Mouse (Mus musculus): ENCODE measurements at regions not wholly inside any gene's neighbourhood (a gene's known extent, or its start where the extent isn't known, plus 50 kb on each side); places are given as distances from the start of the nearest gene placed in this dataset.

- Histone ChIP-seq H3K4me1 (ENCODE audit: control insufficient read depth, insufficient read depth, low read length) (no peaks in the 10 kb centered on the region), H3K27ac (ENCODE audit: insufficient read depth, low read depth, low read length) (no peak overlapping the region), H3K4me3 (ENCODE audit: insufficient read depth, low read length) (no peak overlapping the region)
- TF ChIP-seq CTCF (IDR thresholded peaks at IDR 0.05; ENCODE audit: low read depth, low read length) = no peak
- no peak for TF ChIP-seq POLR2A (IDR thresholded peaks at IDR 0.05; ENCODE audit: borderline replicate concordance, low read depth, low read length)
These were observed 227.7 kb downstream of the Adgrl2 start for GRCm38 (mm10) chr3:148762541-148763225.

- no peaks in the 10 kb centered on the region for H3K4me1 ChIP-seq (ENCODE audit: control insufficient read depth, insufficient read depth, low read length)
- H3K27ac ChIP-seq (ENCODE audit: insufficient read depth, low read depth, low read length) = no peak overlapping the region
- no peak overlapping the region for H3K4me3 ChIP-seq (ENCODE audit: insufficient read depth, low read length)
- TF ChIP-seq CTCF (IDR thresholded peaks at IDR 0.05; ENCODE audit: low read depth, low read length) (no peak), POLR2A (IDR thresholded peaks at IDR 0.05; ENCODE audit: borderline replicate concordance, low read depth, low read length) (no peak)
These were observed 228.8 kb downstream of the Adgrl2 start for GRCm38 (mm10) chr3:148761586-148761985.

GRCm38 (mm10) chr3:148759500-148759899, 230.9 kb downstream of the Adgrl2 start:
- TF ChIP-seq CTCF (IDR thresholded peaks at IDR 0.05; ENCODE audit: low read depth, low read length) = no peak
- TF ChIP-seq POLR2A (IDR thresholded peaks at IDR 0.05; ENCODE audit: borderline replicate concordance, low read depth, low read length) = no peak

GRCm38 (mm10) chr3:148746234-148746633, 244.1 kb downstream of the Adgrl2 start:
- Histone ChIP-seq H3K4me1 (ENCODE audit: control insufficient read depth, insufficient read depth, low read length) (no peaks in the 10 kb centered on the region), H3K27ac (ENCODE audit: insufficient read depth, low read depth, low read length) (no peak overlapping the region), H3K4me3 (ENCODE audit: insufficient read depth, low read length) (no peak overlapping the region)
- no peak for TF ChIP-seq CTCF (IDR thresholded peaks at IDR 0.05; ENCODE audit: low read depth, low read length)
- TF ChIP-seq POLR2A (IDR thresholded peaks at IDR 0.05; ENCODE audit: borderline replicate concordance, low read depth, low read length) = no peak

More at GRCm38 (mm10) chr3:148759500-148759899, 230.9 kb downstream of the Adgrl2 start:
- Histone ChIP-seq H3K27ac (ENCODE audit: insufficient read depth, low read depth, low read length) (no peak overlapping the region), H3K4me3 (ENCODE audit: insufficient read depth, low read length) (no peak overlapping the region), H3K4me1 (ENCODE audit: control insufficient read depth, insufficient read depth, low read length) (no peaks in the 10 kb centered on the region)

- H3K4me1 ChIP-seq (ENCODE audit: control insufficient read depth, insufficient read depth, low read length) = no peaks in the 10 kb centered on the region
- H3K27ac ChIP-seq (ENCODE audit: insufficient read depth, low read depth, low read length) = no peak overlapping the region
- H3K4me3 ChIP-seq (ENCODE audit: insufficient read depth, low read length) = no peak overlapping the region
- TF ChIP-seq CTCF (IDR thresholded peaks at IDR 0.05; ENCODE audit: low read depth, low read length) (no peak), POLR2A (IDR thresholded peaks at IDR 0.05; ENCODE audit: borderline replicate concordance, low read depth, low read length) (no peak)
These were observed 245.7 kb downstream of the Adgrl2 start for GRCm38 (mm10) chr3:148744651-148745050.

- no peak for TF ChIP-seq CTCF (IDR thresholded peaks at IDR 0.05; ENCODE audit: low read depth, low read length)
- no peak for TF ChIP-seq POLR2A (IDR thresholded peaks at IDR 0.05; ENCODE audit: borderline replicate concordance, low read depth, low read length)
- no peak overlapping the region for H3K4me3 ChIP-seq (ENCODE audit: insufficient read depth, low read length)
- peaks cover 10% of the 10 kb centered on the region for H3K4me1 ChIP-seq (ENCODE audit: control insufficient read depth, insufficient read depth, low read length)
- H3K27ac ChIP-seq (ENCODE audit: insufficient read depth, low read depth, low read length) = no peak overlapping the region
These were observed 256.1 kb downstream of the Adgrl2 start for GRCm38 (mm10) chr3:148734194-148734749.

GRCm38 (mm10) chr3:148733227-148733854, 257.0 kb downstream of the Adgrl2 start:
- TF ChIP-seq POLR2A (IDR thresholded peaks at IDR 0.05; ENCODE audit: borderline replicate concordance, low read depth, low read length) = no peak
- TF ChIP-seq CTCF (IDR thresholded peaks at IDR 0.05; ENCODE audit: low read depth, low read length) = no peak
- Histone ChIP-seq H3K4me1 (ENCODE audit: control insufficient read depth, insufficient read depth, low read length) (peaks cover 14% of the 10 kb centered on the region), H3K27ac (ENCODE audit: insufficient read depth, low read depth, low read length) (no peak overlapping the region), H3K4me3 (ENCODE audit: insufficient read depth, low read length) (no peak overlapping the region)

- TF ChIP-seq POLR2A (IDR thresholded peaks at IDR 0.05; ENCODE audit: borderline replicate concordance, low read depth, low read length) (no peak), CTCF (IDR thresholded peaks at IDR 0.05; ENCODE audit: low read depth, low read length) (no peak)
- H3K4me3 ChIP-seq (ENCODE audit: insufficient read depth, low read length) = no peak overlapping the region
- no peak overlapping the region for H3K27ac ChIP-seq (ENCODE audit: insufficient read depth, low read depth, low read length)
- peaks cover 22% of the 10 kb centered on the region for H3K4me1 ChIP-seq (ENCODE audit: control insufficient read depth, insufficient read depth, low read length)
These were observed 258.9 kb downstream of the Adgrl2 start for GRCm38 (mm10) chr3:148731436-148731835.

- Histone ChIP-seq H3K27ac (ENCODE audit: insufficient read depth, low read depth, low read length) (no peak overlapping the region), H3K4me3 (ENCODE audit: insufficient read depth, low read length) (no peak overlapping the region), H3K4me1 (ENCODE audit: control insufficient read depth, insufficient read depth, low read length) (peaks cover 24% of the 10 kb centered on the region)
- no peak for TF ChIP-seq CTCF (IDR thresholded peaks at IDR 0.05; ENCODE audit: low read depth, low read length)
- TF ChIP-seq POLR2A (IDR thresholded peaks at IDR 0.05; ENCODE audit: borderline replicate concordance, low read depth, low read length) = no peak
These were observed 261.1 kb downstream of the Adgrl2 start for GRCm38 (mm10) chr3:148729242-148729680.
